Mouse (Mus musculus) CD4-positive, CD25-positive, alpha-beta regulatory T cell, adult 2 months (primary cell): ENCODE results near the gene Mettl5.

Experiments
- DNase-seq: peaks from one replicate; pipeline ENCODE4 v3.0.0-alpha.2; 2012; ENCODE audit warnings: low read depth, low spot score

Mettl5 gene

GRCm38 (mm10) chr2:69856392-69856791 is 29.0 kb downstream of the Mettl5 start:
- peak; percentile 48 for DNase-seq

DNA sequence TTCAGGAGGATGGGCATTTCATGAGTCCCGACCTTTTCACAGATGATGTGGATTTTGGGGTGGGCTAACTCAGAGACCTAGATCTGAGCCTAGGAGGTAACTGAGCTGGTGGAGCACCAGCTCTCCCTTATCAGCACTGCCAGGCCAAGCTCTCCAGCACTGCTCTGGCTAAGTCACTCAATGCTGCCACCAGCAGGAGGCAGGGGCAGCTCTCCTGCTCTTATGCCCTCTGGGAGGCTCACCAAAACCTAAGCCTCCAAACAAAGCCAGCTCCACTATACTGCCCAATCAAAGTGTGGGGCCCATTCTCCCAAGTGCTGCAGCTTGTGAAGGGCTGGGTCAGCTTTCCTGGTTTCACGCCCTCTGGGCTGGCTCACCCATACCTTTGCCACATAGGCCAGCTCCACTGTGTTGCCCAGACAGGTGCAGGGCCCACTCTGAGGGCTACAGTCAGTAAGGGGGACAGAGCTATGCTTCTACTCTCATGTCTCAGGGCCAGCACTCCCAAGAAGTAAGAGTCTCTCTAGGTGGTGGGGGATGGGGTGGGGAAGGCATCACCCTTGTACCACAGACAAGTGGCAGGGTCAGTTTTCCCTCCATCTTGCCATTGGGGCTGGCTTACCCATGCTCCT is 33.9 kb downstream of the Mettl5 start:
- no peak for DNase-seq

- no peak for DNase-seq
These were observed 36.2 kb downstream of the Mettl5 start for GRCm38 (mm10) chr2:69849215-69849614.

- DNase-seq = no peak
These were observed 45.2 kb downstream of the Mettl5 start for GRCm38 (mm10) chr2:69840261-69840660.

GRCm38 (mm10) chr2:69838707-69839106 is 46.7 kb downstream of the Mettl5 start:
- no peak for DNase-seq

- DNase-seq = no peak
These were observed 47.4 kb downstream of the Mettl5 start for GRCm38 (mm10) chr2:69837996-69838395.

DNA sequence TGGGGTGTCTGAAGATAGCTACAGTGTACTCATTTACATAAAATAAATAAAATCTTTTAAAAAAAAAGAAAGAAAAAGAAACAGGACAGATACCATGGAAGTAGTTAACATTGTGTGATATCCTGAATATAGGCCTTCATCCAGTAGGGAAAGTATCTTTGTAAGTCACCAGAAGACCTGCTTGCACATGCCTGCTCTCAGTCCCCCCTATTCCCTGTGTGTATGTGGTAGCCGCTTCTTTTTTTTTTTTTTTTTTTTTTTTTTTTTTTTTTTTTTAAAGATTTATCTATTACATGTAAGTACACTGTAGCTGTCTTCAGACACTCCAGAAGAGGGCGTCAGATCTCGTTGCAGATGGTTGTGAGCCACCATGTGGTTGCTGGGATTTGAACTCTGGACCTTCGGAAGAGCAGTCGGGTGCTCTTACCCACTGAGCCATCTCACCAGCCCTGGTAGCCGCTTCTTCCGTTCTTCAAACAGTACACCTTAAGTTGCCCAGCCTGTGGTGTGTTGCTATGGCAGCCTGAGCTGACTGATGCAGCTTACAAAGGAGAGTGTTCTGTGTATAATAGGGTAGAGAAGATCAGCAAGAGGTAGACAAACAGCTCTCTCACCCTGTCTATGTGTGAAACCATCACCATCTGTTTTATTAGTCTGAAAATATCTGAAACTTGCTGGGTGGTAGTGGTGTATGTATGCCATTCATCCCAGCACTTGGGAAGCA is 48.0 kb downstream of the Mettl5 start:
- no peak for DNase-seq

DNA sequence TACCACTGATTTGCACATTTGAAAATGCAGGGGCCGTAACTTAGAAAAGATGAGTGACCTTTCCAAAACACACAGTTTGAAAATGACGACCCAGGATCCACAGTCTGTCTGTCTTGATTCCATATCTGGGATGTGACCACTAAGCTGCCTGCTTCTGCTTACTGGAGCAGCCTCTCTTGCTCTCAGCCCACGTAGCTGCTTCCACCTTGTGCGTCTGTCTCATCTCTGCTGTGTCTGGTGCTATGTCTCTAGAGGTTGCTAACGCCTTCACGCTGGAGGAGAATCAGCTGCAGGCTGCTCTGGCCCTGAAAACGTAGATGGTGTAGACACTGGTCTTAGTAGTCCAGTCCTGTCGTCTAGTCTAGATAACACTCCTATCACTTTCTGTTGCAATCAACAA is 55.3 kb downstream of the Mettl5 start:
- DNase-seq = no peak

DNA sequence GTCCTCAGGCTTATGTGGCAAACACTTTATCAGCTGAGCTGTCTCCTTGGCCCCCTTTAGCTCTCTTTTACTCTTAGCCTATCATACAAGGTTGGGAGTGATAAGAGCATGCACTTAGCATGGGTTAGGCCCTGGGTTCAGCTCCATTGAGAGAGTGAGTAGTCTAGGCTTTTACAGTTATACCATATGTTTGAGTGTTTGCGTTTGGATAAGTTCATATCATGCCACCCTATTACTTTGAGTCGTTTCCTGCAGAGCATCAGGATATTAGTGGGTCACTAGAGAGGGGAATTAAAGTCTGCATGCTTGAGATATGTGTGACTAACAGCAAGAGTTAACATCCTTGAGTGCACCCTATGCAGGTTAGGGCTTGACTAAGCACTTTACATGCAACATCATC is 55.7 kb downstream of the Mettl5 start:
- DNase-seq = no peak

DNA sequence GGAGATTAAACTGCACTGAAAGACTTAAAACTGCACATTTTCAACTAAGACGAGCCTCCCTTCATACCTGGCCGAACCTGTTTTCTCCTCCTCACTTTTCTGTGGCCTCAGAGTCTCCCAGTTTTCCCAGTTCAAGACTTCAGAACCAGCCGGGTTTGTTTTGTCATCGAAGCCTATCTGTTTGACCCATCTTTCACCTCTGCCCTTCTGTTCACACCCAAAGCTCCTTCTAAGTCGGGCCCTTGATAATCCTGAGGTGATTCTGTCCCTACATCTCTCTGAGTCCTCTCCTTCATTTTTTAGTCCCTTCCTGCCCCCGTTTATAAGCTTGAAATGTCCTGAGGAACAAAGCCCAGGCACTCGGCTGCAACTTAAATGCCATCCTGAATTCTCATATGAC is 57.4 kb downstream of the Mettl5 start:
- no peak for DNase-seq

DNA sequence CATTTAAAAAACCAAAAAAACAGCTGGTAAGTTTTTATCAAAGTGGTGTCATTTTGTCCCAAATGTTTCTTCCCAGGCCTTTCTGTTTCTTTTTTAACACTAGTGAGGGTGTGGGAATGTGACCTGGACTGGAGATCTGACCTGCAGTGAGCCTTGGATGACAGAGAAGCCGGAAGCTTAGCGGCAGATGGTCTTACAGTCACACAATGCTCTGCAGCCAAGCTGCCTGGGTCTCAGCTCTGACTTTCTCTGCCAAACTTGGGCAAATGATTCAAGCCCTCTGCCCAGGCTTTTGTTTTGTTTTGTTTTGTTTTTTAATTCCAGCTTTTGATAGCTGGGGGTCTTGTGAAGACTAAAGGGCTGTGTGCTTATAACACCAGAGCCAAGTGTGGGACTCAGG is 59.0 kb downstream of the Mettl5 start:
- DNase-seq = no peak

DNA sequence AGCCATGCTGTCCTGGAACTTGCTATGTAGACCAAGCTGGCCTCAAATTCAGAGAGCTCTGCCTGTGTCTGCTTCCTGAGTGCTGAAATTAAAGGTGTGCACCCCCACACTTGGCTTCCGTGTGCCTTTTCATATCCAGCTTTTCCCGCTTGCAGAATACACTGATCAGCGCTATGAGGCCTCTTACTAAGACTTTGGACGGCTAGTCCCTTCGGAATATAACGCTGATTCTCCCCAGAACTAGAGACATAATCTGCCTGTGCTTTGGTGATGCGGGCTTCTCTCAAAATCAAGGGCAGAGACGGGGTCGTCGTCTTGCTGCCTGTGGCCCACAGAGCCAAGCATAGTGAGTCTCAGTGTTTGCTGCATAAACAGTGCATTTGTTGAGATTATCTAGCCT is 59.5 kb downstream of the Mettl5 start:
- DNase-seq = no peak

DNA sequence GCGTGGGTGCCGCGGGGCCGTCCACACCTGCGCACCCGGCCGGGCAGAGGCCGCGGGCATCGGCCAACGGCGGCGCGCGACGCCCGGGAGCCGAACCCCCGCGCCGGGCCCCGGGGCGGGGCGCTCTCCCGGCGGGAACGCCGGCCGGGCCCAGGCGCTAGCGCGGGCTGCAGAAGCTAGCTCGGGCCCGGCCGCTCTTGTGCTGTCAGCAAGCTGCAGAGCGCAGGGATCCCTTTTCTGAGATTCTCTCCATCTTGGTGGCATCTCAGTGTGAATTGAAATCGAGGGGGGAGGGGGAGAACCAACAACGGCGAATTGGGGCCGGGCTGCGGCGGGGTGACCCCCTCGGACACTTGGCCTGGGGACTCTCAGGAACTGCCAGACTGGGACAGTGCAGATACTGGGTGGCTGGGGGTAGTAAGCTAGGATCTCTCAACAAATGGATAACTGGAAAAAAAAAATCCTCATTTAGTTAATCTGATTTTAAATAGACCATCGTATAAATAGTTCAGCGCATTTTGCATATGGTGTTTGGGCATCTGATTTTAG is 62.2 kb downstream of the Mettl5 start:
- peak; percentile 18 for DNase-seq

DNA sequence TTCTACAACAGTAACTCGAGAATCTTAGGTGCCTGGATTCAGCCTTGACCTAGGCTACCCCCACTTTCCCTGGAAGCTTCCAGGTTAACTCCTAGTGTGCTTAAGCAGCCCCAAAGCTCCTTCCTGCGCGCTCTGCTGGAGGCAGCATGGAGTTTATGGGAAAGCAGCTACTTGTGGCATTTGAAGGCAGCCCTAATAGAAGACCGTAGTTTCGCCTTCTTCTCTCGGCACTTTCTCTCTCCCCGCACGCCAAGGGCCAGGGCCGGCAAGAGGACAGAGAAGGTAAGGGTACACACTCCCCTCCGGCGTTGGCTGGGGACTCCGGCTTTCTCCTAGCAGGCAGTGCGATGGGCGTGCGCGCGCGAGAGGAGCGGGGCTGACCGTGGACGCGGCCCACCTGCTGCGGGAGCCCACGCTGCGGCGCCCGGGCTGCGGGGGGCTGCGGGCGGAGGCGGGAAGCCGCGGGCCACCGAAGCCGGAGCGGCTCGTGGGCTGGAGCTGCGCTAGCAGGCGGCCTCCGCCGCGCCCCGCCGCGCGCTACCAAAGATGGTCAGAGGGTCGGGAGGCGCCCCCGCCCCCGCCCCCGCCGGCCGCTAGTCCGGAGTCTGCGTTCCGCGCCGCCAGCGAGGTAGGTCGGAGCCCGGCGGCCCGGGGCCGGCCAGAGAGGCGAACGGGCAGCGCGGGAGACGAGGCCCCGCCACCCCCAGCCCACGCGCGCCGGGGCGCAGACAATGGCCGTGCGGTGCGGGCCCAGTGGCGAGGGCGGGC is 62.9 kb downstream of the Mettl5 start:
- DNase-seq = peak; percentile 22

GRCm38 (mm10) chr2:69821711-69822110 is 63.7 kb downstream of the Mettl5 start, which contains the start of gene Klhl23:
Gene Klhl23 (plus strand): TSS chr2:69821944.
- DNase-seq = peak; percentile 7
